Mouse (Mus musculus) cortical plate, adult 2 months (tissue): ENCODE measurements at regions not wholly inside any gene's neighbourhood (a gene's known extent, or its start where the extent isn't known, plus 50 kb on each side); places are given as distances from the start of the nearest gene placed in this dataset.

ENCODE experiments used
- H3K27ac ChIP-seq: fragments of 200-500 bp; 2 replicates; pipeline ENCODE4 v1.5.1; 2012; ENCODE audit warnings: low read length, control low read depth, inconsistent platforms; ENCODE audit not compliant: insufficient read depth
- H3K4me1 ChIP-seq: fragments of 200-500 bp; 2 replicates; pipeline ENCODE4 v1.6.1; 2011; ENCODE audit warnings: low read length; ENCODE audit not compliant: control insufficient read depth, insufficient read depth
- H3K4me3 ChIP-seq: fragments of 200-500 bp; 2 replicates; pipeline ENCODE4 v1.5.1; 2011; ENCODE audit warnings: mild to moderate bottlenecking, low read length, control low read depth; ENCODE audit not compliant: insufficient read depth
- CTCF ChIP-seq: fragments of 200-500 bp; IDR thresholded peaks from 2 replicates; pipeline ENCODE4 v1.5.1; 2011; ENCODE audit warnings: mild to moderate bottlenecking, control low read depth, low read length; ENCODE audit not compliant: insufficient read depth; ENCODE audit errors: extremely low read depth
- POLR2A ChIP-seq: fragments of 200-500 bp; IDR thresholded peaks from 2 replicates; pipeline ENCODE4 v1.6.1; 2011; ENCODE audit warnings: mild to moderate bottlenecking, low read length, control low read depth; ENCODE audit not compliant: insufficient read depth; ENCODE audit errors: extremely low read depth

DNA sequence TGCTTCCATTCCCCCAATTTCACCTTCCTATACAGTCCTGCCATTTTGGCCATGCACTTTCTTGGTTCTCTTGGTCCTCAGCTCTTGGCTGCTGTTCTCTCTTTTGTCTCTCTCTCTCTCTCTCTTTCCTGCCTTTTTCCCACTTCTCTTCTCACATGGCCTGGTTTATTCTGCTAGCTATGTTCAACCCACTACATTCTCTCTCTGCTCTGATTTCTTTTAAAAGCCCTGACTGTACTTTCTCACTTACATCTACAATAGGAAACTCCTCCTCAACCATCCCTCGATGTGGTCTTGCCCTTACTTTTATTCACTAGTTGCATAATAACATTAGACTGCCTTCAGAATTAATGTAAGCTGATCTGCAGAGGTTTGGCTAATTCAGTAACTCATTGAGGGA is 495.2 kb upstream of the Etaa1 start:
- no peak for TF ChIP-seq POLR2A
- no peak for TF ChIP-seq CTCF

DNA sequence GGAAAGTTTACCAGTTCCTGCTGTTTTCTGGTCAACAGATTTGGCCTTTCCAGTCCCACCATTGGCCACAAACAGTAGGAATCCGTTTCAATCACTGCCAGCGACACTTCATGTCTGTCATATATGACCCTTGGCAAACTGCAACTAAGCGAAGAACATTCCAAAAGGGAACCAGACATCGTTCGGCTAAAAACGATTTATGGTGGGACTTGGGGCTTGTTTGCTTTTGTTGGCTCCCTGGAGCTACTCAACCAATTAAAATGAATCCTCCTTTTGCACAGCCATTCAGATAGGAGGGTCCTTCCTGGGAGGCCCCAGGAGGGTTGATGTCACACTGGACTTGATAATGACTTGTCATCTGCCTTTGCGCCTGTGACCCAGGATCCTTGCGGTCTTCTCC is 490.9 kb upstream of the Etaa1 start:
- TF ChIP-seq POLR2A, result no peak
- no peak for TF ChIP-seq CTCF
- H3K4me3 ChIP-seq, result no peak overlapping the region
- no peak overlapping the region for H3K27ac ChIP-seq
- H3K4me1 ChIP-seq, result no peaks in the 10 kb centered on the region

More for the DNA sequence above, 495.2 kb upstream of the Etaa1 start:
- Histone ChIP-seq H3K4me3 (no peak overlapping the region), H3K27ac (no peak overlapping the region), H3K4me1 (no peaks in the 10 kb centered on the region)

DNA sequence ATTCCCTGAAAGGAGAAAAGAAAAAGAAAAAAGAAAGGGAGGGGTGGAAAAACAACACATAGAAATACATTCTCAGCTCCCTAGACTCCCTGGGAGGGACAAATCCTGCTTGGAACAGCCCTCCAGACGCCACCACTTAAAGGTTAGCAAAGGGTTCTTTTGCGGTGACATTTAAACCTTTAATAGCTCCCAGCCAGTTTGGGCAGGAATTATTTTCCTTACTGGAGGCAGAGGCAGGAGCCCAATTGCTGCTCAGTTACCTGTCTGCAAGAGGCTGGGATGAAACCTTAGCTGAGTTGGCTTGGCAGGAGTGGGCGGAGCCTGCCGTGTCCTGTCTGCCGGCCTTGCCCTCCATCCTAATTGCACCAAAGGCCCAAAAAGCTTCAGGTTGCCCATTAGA is 490.4 kb upstream of the Etaa1 start:
- Histone ChIP-seq H3K4me3 (no peak overlapping the region), H3K27ac (no peak overlapping the region), H3K4me1 (no peaks in the 10 kb centered on the region)
- TF ChIP-seq POLR2A (no peak), CTCF (no peak)

DNA sequence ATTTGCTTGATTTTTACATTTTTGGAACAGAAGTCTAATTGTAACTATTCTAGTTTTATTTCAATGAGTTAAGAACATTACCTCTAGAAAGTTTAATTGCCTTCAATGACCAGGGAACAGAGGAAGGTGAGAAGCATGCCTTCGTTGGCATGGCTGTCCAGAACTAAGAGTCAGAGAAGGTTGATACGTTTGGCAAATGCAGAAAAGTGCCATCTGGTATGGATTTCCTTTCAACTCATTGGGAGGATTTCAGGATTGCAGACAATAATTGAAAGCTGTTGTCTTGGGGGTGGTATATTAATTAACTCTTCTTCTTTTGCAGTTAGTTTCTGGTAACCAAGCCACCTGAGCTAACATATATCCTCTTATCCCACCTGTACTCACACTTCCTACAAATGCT is 489.5 kb upstream of the Etaa1 start:
- no peak overlapping the region for H3K4me3 ChIP-seq

DNA sequence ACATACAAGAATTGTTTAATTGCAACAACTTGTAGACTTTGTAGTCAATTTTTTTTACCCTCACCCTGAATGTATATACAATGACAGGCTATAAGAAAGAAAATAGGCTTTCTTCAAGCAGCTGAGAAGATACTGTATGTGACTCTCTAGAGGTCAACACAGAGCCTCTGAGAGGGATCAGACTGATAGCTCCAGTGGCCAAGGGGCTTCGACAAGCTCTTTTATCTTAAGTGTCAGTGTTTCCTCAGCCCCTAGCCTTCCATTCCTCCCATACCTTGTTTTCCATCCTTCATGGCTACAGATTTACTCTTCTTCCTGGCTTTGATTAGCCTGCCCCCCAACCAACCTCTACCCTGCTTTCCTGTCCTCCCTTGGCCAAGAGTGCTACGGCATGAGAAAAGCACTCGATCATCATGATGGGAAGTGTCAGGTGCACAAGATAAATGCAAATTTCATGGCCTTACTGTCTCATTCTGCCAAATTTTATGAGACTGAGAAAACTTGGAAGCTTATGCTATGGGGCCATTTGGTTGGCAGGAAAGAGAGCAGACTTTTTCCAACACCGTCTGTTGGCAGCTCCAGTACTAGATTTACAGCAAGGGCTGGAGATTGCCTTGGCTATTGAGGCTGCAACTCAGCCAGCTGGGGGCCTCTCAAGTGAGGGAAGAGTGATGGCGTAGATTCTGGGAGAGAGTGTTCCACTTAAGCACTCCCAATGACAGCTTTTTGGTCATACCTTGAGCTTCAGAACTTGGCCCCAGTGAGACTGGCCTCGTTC is 484.3 kb upstream of the Etaa1 start:
- Histone ChIP-seq H3K27ac (no peak overlapping the region), H3K4me1 (no peaks in the 10 kb centered on the region), H3K4me3 (no peak overlapping the region)
- TF ChIP-seq POLR2A (no peak), CTCF (no peak)

More for the DNA sequence above, 489.5 kb upstream of the Etaa1 start:
- H3K4me1 ChIP-seq, result no peaks in the 10 kb centered on the region
- H3K27ac ChIP-seq, result no peak overlapping the region
- TF ChIP-seq POLR2A (no peak), CTCF (no peak)

DNA sequence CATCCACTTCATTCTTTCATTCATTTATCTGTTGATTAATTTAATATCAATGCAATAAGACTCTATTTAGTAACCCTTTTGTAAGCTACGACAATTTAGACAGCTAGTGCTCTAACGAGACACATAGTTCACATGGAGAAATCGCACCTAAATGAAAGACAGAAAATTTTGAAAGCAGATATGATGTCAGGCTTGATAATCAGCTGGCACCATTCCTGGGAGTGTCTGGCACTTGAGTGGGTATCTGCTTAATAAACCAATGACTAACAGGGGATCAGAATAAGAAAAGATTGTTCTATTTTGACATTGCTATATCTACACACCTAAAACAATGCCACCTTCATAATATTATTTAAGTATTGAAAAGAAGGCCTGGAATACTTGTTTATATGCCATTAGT is 467.4 kb upstream of the Etaa1 start:
- Histone ChIP-seq H3K4me1 (no peaks in the 10 kb centered on the region), H3K4me3 (no peak overlapping the region), H3K27ac (no peak overlapping the region)
- no peak for TF ChIP-seq CTCF
- TF ChIP-seq POLR2A, result no peak

DNA sequence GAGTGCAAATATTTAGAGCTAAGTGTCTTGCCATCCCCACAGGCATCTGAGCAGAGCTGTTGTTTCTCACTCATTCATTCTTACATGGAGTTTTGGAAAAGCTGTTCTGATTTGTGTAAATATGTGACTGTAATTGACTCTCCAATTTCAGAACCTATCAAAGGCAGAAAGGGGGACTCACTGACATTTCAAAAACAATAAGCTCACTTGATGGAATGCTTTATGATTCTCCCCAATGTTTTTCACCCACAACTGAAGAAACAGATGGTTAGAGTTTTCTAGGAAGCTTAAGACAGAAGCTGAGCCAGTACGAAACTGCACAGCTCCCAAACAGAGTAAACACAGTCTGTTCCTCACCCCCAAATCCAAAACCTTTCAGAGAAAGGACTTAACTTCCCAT is 460.1 kb upstream of the Etaa1 start:
- no peak overlapping the region for H3K4me3 ChIP-seq
- TF ChIP-seq POLR2A (no peak), CTCF (no peak)
- no peak overlapping the region for H3K27ac ChIP-seq
- H3K4me1 ChIP-seq, result no peaks in the 10 kb centered on the region

DNA sequence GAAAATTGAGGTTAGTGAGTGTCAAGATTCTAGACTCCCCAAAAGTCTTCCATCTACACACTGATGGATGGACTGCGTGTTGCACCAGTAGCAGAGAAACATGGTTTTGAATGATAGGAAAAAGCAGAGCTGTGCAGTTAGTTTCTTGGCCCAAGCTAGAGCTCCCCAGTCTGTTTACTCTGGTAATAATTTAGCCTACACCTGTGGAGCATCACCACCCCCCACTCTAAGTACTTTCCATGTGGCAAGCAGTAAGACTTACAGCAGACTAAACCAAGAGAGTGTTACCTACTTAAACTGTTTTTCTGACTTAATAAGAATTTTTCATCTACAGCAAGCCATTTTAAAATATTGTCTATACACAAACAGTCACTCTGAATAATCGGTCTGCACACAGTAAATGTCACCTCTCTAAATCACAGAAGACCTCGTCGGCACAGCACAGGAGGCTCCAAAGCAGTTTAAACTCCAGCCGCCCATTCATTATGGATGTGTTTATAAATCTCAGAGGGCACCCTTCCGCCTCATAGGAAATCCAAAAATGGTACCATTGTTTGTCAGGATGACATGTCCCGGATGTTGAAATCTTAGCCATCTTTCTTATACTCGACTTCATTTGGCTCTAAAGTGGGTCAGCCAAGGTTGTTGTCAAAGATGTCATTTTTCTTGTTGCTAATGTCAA is 454.5 kb upstream of the Etaa1 start:
- Histone ChIP-seq H3K4me3 (no peak overlapping the region), H3K4me1 (no peaks in the 10 kb centered on the region), H3K27ac (no peak overlapping the region)
- TF ChIP-seq POLR2A (no peak), CTCF (no peak)

DNA sequence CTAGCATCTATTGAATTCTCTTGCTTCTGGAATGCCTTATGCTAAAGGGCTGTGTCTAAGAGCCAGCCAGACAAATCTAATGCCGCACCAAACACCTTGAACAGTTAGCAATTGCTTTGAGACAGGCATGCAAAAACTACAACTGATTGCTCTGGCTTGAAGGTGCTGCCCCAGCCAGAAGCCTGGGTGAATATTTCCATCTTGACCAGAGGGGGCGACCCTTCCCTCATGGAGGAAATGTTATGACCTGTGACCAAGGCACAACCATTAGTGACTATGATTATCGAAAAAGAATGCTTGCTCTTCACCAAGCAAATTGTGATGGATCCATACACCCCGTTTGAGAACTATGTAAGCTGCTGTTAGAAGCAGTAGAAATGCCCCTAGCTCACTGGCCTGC is 445.9 kb upstream of the Etaa1 start:
- Histone ChIP-seq H3K4me3 (no peak overlapping the region), H3K4me1 (no peaks in the 10 kb centered on the region), H3K27ac (no peak overlapping the region)
- TF ChIP-seq POLR2A (no peak), CTCF (no peak)

DNA sequence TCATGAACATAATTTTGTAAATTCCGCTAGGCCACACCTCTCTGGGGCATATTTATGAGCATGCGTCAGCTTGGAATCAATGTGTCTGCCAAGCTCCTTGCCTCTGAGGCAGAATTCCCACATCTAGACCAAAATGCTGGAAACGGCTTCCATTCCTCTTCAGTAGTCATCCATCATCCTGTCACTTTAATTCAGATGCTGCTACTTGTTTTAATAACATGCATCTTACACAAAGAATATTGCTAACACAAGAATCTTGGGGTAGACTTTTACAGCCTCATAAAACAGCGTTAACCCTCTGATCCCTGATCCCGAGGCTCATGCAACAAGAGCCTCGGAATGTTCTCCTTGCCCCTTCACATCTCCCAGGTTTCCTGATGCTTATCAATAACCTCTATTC is 442.7 kb upstream of the Etaa1 start:
- Histone ChIP-seq H3K27ac (no peak overlapping the region), H3K4me1 (no peaks in the 10 kb centered on the region), H3K4me3 (no peak overlapping the region)
- TF ChIP-seq CTCF, result no peak
- TF ChIP-seq POLR2A, result no peak
